Mouse (Mus musculus) liver, embryonic 11.5 days (tissue): ENCODE measurements around the gene Rab9. TPM values are rescaled to one million over a fixed set of nuclear protein-coding genes. Genes with fewer than 3 reads are reported as not detected.

ENCODE experiments used
- ATAC-seq: fragments of 200-750 bp; cut with Nextera tagmentation; replicated peaks from 2 replicates; pipeline ENCODE4 v1.8.0; 2017; ENCODE audit warnings: moderate number of reproducible peaks, mild to moderate bottlenecking, moderate TSS enrichment, moderate library complexity; ENCODE audit not compliant: low FRiP score
- DNase-seq: peaks from one replicate; pipeline ENCODE4 v3.0.0-alpha.2; 2017; ENCODE audit warnings: low spot score
- H3K27ac ChIP-seq: fragments of 300-500 bp; sonication (generic); 2 replicates; pipeline ENCODE4 v1.5.1; 2014; ENCODE audit warnings: mild to moderate bottlenecking, low read depth, low read length, control low read depth
- H3K27me3 ChIP-seq: fragments of 300-500 bp; sonication (generic); replicated peaks from 2 replicates; pipeline ENCODE4 v1.6.1; 2014; ENCODE audit warnings: low read length, mixed read lengths; ENCODE audit not compliant: control insufficient read depth, insufficient read depth
- H3K36me3 ChIP-seq: fragments of 300-500 bp; sonication (generic); 2 replicates; pipeline ENCODE4 v1.6.1; 2014; ENCODE audit warnings: mild to moderate bottlenecking, low read length, moderate library complexity, mixed read lengths; ENCODE audit not compliant: control insufficient read depth, insufficient read depth
- H3K4me1 ChIP-seq: fragments of 300-500 bp; sonication (generic); replicated peaks from 2 replicates; pipeline ENCODE4 v1.6.1; 2014; ENCODE audit warnings: low read length, mixed read lengths; ENCODE audit not compliant: control insufficient read depth, insufficient read depth
- H3K4me2 ChIP-seq: fragments of 300-500 bp; sonication (generic); 2 replicates; pipeline ENCODE4 v1.6.1; 2014; ENCODE audit warnings: mild to moderate bottlenecking, control low read depth, moderate library complexity
- H3K4me3 ChIP-seq: fragments of 300-500 bp; sonication (generic); 2 replicates; pipeline ENCODE4 v1.5.1; 2014; ENCODE audit warnings: low read depth, low read length, control low read depth
- H3K9ac ChIP-seq: fragments of 300-500 bp; sonication (generic); 2 replicates; pipeline ENCODE4 v1.6.1; 2014; ENCODE audit warnings: low read depth, low read length, control low read depth
- H3K9me3 ChIP-seq: fragments of 300-500 bp; sonication (generic); 2 replicates; pipeline ENCODE4 v1.6.1; 2016; ENCODE audit warnings: low read length, inconsistent platforms, mixed read lengths; ENCODE audit not compliant: control insufficient read depth
- WGBS: fragments of 180-500 bp; shearing (Covaris S2); extraction: QIAGEN DNeasy Blood & Tissue Kit; methylation state at CpG from one replicate; pipeline ENCODE4 v1.1.7; 2014; 5-methylcytosine and 5-hydroxymethylcytosine counted together
- polyA plus RNA-seq: library from polyadenylated mRNA; unstranded; fragments of >200 nt; fragmentation: Nextera tagmentation; extraction: Ambion mirVana; gene quantifications from 2 replicates; pipeline ENCODE4 v1.2.1, GENCODE M21; 2014

Rab9 gene
- polyA plus RNA-seq, 1 experiment from 2014 or later, result 46.6 TPM

- Histone ChIP-seq H3K9me3 (no peaks in the 10 kb centered on the region), H3K27me3 (0 out of 2 replicates have a peak, but pooled peaks cover 3% of the 10 kb centered on the region), H3K9ac (no peak overlapping the region), H3K4me3 (peak overlapping the region; percentile 12; the same call in 1 of the 2 replicates), H3K27ac (no peak overlapping the region), H3K36me3 (no peaks in the 10 kb centered on the region; the same call in 1 of the 2 replicates), H3K4me2 (peak overlapping the region; percentile 59), H3K4me1 (no peaks in the 10 kb centered on the region)
- DNase-seq (no peak), ATAC-seq (no peak)
- WGBS, result 75% methylated on average over 6 of the region's 6 CpGs
These were observed 2.3 kb downstream of the Rab9 start for GRCm38 (mm10) chrX:166477393-166477792.

- Histone ChIP-seq H3K9ac (no peak overlapping the region), H3K9me3 (no peaks in the 10 kb centered on the region), H3K4me3 (no peak overlapping the region), H3K27ac (no peak overlapping the region), H3K36me3 (no peaks in the 10 kb centered on the region; the same call in 1 of the 2 replicates), H3K27me3 (no peaks in the 10 kb centered on the region), H3K4me1 (no peaks in the 10 kb centered on the region), H3K4me2 (no peak overlapping the region)
- DNase-seq (no peak), ATAC-seq (no peak)
- 79% methylated on average over 6 of the region's 6 CpGs for WGBS
These were observed 7.1 kb downstream of the Rab9 start for GRCm38 (mm10) chrX:166472612-166473011.

- WGBS, result 90% methylated on average over 7 of the region's 7 CpGs
- DNase-seq (no peak), ATAC-seq (no peak)
- H3K4me2 ChIP-seq, result no peak overlapping the region
- no peak overlapping the region for H3K9ac ChIP-seq
- no peaks in the 10 kb centered on the region for H3K27me3 ChIP-seq
- H3K36me3 ChIP-seq, result no peaks in the 10 kb centered on the region
- H3K9me3 ChIP-seq, result no peaks in the 10 kb centered on the region
- H3K4me3 ChIP-seq, result no peak overlapping the region
- no peaks in the 10 kb centered on the region for H3K4me1 ChIP-seq
- no peak overlapping the region for H3K27ac ChIP-seq
These were observed 11.3 kb downstream of the Rab9 start for GRCm38 (mm10) chrX:166468321-166468720.

GRCm38 (mm10) chrX:166455525-166455924 is 24.1 kb downstream of the Rab9 start:
- Histone ChIP-seq H3K9ac (no peak overlapping the region), H3K4me2 (no peak overlapping the region), H3K9me3 (no peaks in the 10 kb centered on the region), H3K27ac (no peak overlapping the region), H3K4me1 (no peaks in the 10 kb centered on the region), H3K4me3 (no peak overlapping the region), H3K27me3 (no peaks in the 10 kb centered on the region; the same call in 1 of the 2 replicates), H3K36me3 (0 out of 2 replicates have a peak, but pooled peaks cover 4% of the 10 kb centered on the region)
- ATAC-seq (no peak), DNase-seq (no peak)
- 79% methylated on average over 1 of the region's 1 CpGs for WGBS

GRCm38 (mm10) chrX:166454331-166454730 is 25.3 kb downstream of the Rab9 start:
- H3K9ac ChIP-seq, result no peak overlapping the region

GRCm38 (mm10) chrX:166453532-166453931 is 26.1 kb downstream of the Rab9 start:
- 66% methylated on average over 6 of the region's 6 CpGs for WGBS
- H3K9me3 ChIP-seq, result no peaks in the 10 kb centered on the region
- ATAC-seq (no peak), DNase-seq (no peak)
- H3K4me1 ChIP-seq, result no peaks in the 10 kb centered on the region
- no peak overlapping the region for H3K27ac ChIP-seq
- no peak overlapping the region for H3K4me3 ChIP-seq
- no peak overlapping the region for H3K9ac ChIP-seq
- 0 out of 2 replicates have a peak, but pooled peaks cover 4% of the 10 kb centered on the region for H3K36me3 ChIP-seq
- peaks cover 3% of the 10 kb centered on the region for H3K27me3 ChIP-seq
- H3K4me2 ChIP-seq, result no peak overlapping the region

More at GRCm38 (mm10) chrX:166454331-166454730, 25.3 kb downstream of the Rab9 start:
- H3K36me3 ChIP-seq, result 0 out of 2 replicates have a peak, but pooled peaks cover 4% of the 10 kb centered on the region
- ATAC-seq, result no peak
- no peaks in the 10 kb centered on the region for H3K9me3 ChIP-seq
- WGBS, result 65% methylated on average over 3 of the region's 3 CpGs
- H3K4me3 ChIP-seq, result no peak overlapping the region
- H3K27ac ChIP-seq, result no peak overlapping the region
- no peak overlapping the region for H3K4me2 ChIP-seq
- H3K27me3 ChIP-seq, result no peaks in the 10 kb centered on the region; the same call in 1 of the 2 replicates
- H3K4me1 ChIP-seq, result no peaks in the 10 kb centered on the region
- DNase-seq, result no peak

GRCm38 (mm10) chrX:166444552-166444951 is 35.1 kb downstream of the Rab9 start:
- no peaks in the 10 kb centered on the region for H3K9me3 ChIP-seq
- H3K27me3 ChIP-seq, result peaks cover 21% of the 10 kb centered on the region
- WGBS, result 66% methylated on average over 3 of the region's 3 CpGs
- ATAC-seq (no peak), DNase-seq (no peak)
- H3K36me3 ChIP-seq, result no peaks in the 10 kb centered on the region
- no peaks in the 10 kb centered on the region; the same call in 1 of the 2 replicates for H3K4me1 ChIP-seq
- H3K4me3 ChIP-seq, result no peak overlapping the region
- H3K4me2 ChIP-seq, result no peak overlapping the region
- no peak overlapping the region for H3K9ac ChIP-seq
- H3K27ac ChIP-seq, result no peak overlapping the region

- H3K9me3 ChIP-seq, result no peaks in the 10 kb centered on the region
- peak; percentile 73 for DNase-seq
- peak; percentile 98 for ATAC-seq
- H3K27ac ChIP-seq, result peak within 1 kb of the TSS; percentile 71
- WGBS, result 15% methylated on average over 40 of the region's 44 CpGs
- no peaks in the 10 kb centered on the region; the same call in 1 of the 2 replicates for H3K4me1 ChIP-seq
- H3K9ac ChIP-seq, result peak within 1 kb of the TSS; percentile 77
- peak within 1 kb of the TSS; percentile 65 for H3K4me3 ChIP-seq
- H3K27me3 ChIP-seq, result peaks cover 18% of the 10 kb centered on the region
- H3K36me3 ChIP-seq, result no peaks in the 10 kb centered on the region
- peak within 1 kb of the TSS; percentile 68 for H3K4me2 ChIP-seq
These were observed 39.0 kb downstream of the Rab9 start, which contains the start of gene Ofd1 for GRCm38 (mm10) chrX:166440616-166441063. Gene Ofd1, minus strand, starts transcription at chrX:166440704.

GRCm38 (mm10) chrX:166440036-166440615 is 39.5 kb downstream of the Rab9 start, which contains the start of gene Trappc2:
Gene Trappc2, plus strand, starts transcription at chrX:166440574.
- H3K27me3 ChIP-seq, result peaks cover 18% of the 10 kb centered on the region
- DNase-seq, result no peak
- H3K9me3 ChIP-seq, result no peaks in the 10 kb centered on the region
- peak within 1 kb of the TSS; percentile 77 for H3K9ac ChIP-seq
- peak; percentile 71 for ATAC-seq
- peak within 1 kb of the TSS; percentile 71 for H3K27ac ChIP-seq
- H3K4me3 ChIP-seq, result peak within 1 kb of the TSS; percentile 65
- no peaks in the 10 kb centered on the region for H3K36me3 ChIP-seq
- WGBS, result 11% methylated on average over 33 of the region's 36 CpGs
- H3K4me2 ChIP-seq, result peak within 1 kb of the TSS; percentile 68
- H3K4me1 ChIP-seq, result no peaks in the 10 kb centered on the region; the same call in 1 of the 2 replicates
